Mouse (Mus musculus): ENCODE results near the gene Clec10a. TPM values are rescaled to one million over a fixed set of nuclear protein-coding genes. Genes with fewer than 3 reads are reported as not detected.
"Not testable (repeated sequence)": the region's sequence is repeated elsewhere in the genome, so short reads cannot be mapped to it uniquely, and the experiment has no call there.

The Clec10a gene
- not detected in 2 replicates for polyA plus RNA-seq (2016; fragmentation: Nextera tagmentation; extraction: Ambion mirVana)

DNA sequence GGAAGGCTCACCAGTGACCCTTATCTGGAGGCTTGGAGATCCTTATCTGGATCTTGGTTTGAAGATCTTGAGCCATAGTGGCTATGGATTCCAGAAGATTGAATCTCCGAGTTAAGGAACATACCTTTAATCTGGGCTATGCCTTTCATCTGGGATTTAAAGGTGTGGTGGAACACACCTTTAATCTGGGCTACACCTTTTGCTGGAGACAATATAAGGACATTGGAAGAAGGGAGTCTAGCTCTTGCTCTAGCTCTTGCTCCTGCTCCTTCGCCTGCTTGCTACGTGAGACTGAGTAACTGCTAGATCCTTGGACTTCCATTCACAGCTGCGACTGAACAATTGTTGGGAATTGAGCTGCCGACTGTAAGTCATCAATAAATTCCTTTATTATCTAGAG, at the start of gene Clec10a:
Clec10a (plus strand) TSS at position 301 of the 400 bp plus-strand sequence.
- no CpG with 5 or more reads among the region's 5 CpGs for WGBS
- DNase-seq (ENCODE audit: extremely low spot score, low spot score): not testable (repeated sequence)

DNA sequence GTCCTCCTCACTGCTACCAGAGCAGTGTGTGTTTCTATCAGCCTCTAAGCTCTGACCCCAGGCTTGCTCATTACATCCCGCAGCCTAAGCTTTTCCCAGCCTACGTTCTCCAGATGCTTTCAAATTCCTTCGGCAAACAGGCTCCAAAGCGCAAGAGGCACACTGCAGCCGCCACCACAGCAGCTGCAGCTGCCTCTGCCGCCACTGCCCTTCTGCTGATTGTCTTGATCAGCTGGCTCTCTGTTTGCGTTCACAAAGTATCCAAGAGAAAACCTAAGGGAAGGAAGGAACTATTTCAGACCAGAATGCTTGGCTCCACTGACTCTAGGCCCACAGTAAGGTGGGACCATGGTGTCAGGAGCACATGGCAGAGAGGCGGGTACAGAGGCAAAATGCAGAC, 48.9 kb upstream of the Clec10a start:
- no peaks in the 10 kb centered on the region for H3K36me3 ChIP-seq (replicated peaks)
- no peak for DNase-seq (ENCODE audit: extremely low spot score, low spot score)
- no peak overlapping the region for H3K4me3 ChIP-seq
- no peaks in the 10 kb centered on the region for H3K9me3 ChIP-seq
- no peaks in the 10 kb centered on the region for H3K27me3 ChIP-seq (ENCODE audit: poor library complexity, severe bottlenecking)
- WGBS: 72% methylated on average over 8 of the region's 8 CpGs
- no peak overlapping the region for H3K27ac ChIP-seq
- H3K4me1 ChIP-seq: no peaks in the 10 kb centered on the region

More for the DNA sequence above, at the start of gene Clec10a:
- H3K4me3 ChIP-seq; H3K9me3 ChIP-seq; H3K4me1 ChIP-seq; H3K27me3 ChIP-seq (ENCODE audit: poor library complexity, severe bottlenecking); H3K27ac ChIP-seq; H3K36me3 ChIP-seq (replicated peaks): not testable (repeated sequence)

GRCm38 (mm10) chr11:70110146-70110545, 45.9 kb upstream of the Clec10a start:
- Histone ChIP-seq H3K36me3 (replicated peaks) (no peaks in the 10 kb centered on the region), H3K9me3 (no peaks in the 10 kb centered on the region), H3K4me1 (no peaks in the 10 kb centered on the region), H3K4me3 (no peak overlapping the region), H3K27me3 (ENCODE audit: poor library complexity, severe bottlenecking) (no peaks in the 10 kb centered on the region), H3K27ac (no peak overlapping the region)
- no peak for DNase-seq (ENCODE audit: extremely low spot score, low spot score)
- WGBS: 72% methylated on average over 3 of the region's 3 CpGs

GRCm38 (mm10) chr11:70114562-70114961, 41.4 kb upstream of the Clec10a start:
- Histone ChIP-seq H3K36me3 (replicated peaks) (no peaks in the 10 kb centered on the region), H3K27me3 (ENCODE audit: poor library complexity, severe bottlenecking) (no peaks in the 10 kb centered on the region), H3K4me1 (no peaks in the 10 kb centered on the region), H3K9me3 (0 out of 2 replicates have a peak, but pooled peaks cover 1% of the 10 kb centered on the region), H3K27ac (no peak overlapping the region), H3K4me3 (no peak overlapping the region)
- WGBS: 66% methylated on average over 4 of the region's 4 CpGs
- no peak for DNase-seq (ENCODE audit: extremely low spot score, low spot score)

DNA sequence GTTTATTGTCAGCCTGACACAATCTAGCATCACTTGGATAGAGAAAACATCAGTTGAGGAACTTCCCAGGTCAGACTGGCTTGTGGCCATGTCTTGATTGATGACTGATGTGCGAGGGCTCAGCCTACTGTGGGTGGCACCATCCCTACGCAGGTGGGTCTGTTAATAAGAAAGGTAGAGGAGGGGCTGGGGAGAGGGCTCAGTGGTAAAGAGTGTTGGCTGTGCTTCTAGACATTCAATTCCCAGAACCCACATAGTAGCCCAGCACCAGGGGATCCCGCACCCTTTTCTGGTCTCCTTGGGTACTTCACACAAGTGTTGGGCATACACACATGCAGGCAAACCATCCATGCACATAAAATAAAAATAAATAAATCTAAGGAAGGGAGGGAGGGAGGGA, 40.1 kb upstream of the Clec10a start:
- Histone ChIP-seq H3K9me3 (peaks cover 8% of the 10 kb centered on the region; the same call in 1 of the 2 replicates), H3K27me3 (ENCODE audit: poor library complexity, severe bottlenecking) (no peaks in the 10 kb centered on the region), H3K27ac (no peak overlapping the region), H3K36me3 (replicated peaks) (no peaks in the 10 kb centered on the region), H3K4me1 (no peaks in the 10 kb centered on the region), H3K4me3 (no peak overlapping the region)
- DNase-seq (ENCODE audit: extremely low spot score, low spot score): no peak
- WGBS: 90% methylated on average over 3 of the region's 3 CpGs

- Histone ChIP-seq H3K4me3 (no peak within 1 kb of the TSS), H3K4me1 (no peaks in the 10 kb centered on the region), H3K27ac (no peak within 1 kb of the TSS), H3K36me3 (replicated peaks) (no peaks in the 10 kb centered on the region), H3K27me3 (ENCODE audit: poor library complexity, severe bottlenecking) (no peaks in the 10 kb centered on the region), H3K9me3 (no peaks in the 10 kb centered on the region)
- DNase-seq (ENCODE audit: extremely low spot score, low spot score): no peak
- WGBS: 86% methylated on average over 9 of the region's 9 CpGs
Measured at GRCm38 (mm10) chr11:70129926-70130379, 26.0 kb upstream of the Clec10a start, which contains the start of gene Mgl2. Mgl2 (plus strand) TSS chr11:70130329.

- not testable (repeated sequence) for H3K27ac ChIP-seq; DNase-seq (ENCODE audit: extremely low spot score, low spot score); H3K4me3 ChIP-seq; H3K36me3 ChIP-seq (replicated peaks); H3K9me3 ChIP-seq; H3K4me1 ChIP-seq; H3K27me3 ChIP-seq (ENCODE audit: poor library complexity, severe bottlenecking)
- 72% methylated on average over 3 of the region's 3 CpGs for WGBS
Measured at GRCm38 (mm10) chr11:70135001-70135400, 21.0 kb upstream of the Clec10a start.

- H3K9me3 ChIP-seq; H3K4me3 ChIP-seq; H3K4me1 ChIP-seq; H3K27me3 ChIP-seq (ENCODE audit: poor library complexity, severe bottlenecking); H3K36me3 ChIP-seq (replicated peaks); H3K27ac ChIP-seq; DNase-seq (ENCODE audit: extremely low spot score, low spot score): not testable (repeated sequence)
- 95% methylated on average over 8 of the region's 8 CpGs for WGBS
Measured at GRCm38 (mm10) chr11:70135925-70136324, 20.1 kb upstream of the Clec10a start.

DNA sequence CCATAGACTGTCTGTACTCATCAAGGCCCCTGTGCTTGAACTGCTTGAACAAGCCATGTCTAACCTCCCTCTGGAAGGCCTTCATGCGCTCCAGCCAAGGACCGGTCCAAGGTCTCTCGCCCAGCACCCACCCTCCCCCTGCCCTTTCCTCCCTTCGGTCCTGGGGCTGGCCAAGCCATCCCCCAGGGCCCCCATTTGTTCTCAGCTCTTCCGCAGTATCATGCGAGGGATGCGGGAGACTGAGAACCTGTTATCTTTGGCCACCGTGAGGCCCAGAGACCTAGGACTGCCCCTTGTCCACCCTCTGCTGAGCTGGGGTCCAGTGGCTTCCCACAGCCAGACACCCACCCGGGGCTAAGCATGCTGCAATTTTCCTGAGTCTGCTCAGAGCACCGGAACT, 16.8 kb upstream of the Clec10a start:
- WGBS: 92% methylated on average over 10 of the region's 10 CpGs
- no peaks in the 10 kb centered on the region for H3K36me3 ChIP-seq (replicated peaks)

DNA sequence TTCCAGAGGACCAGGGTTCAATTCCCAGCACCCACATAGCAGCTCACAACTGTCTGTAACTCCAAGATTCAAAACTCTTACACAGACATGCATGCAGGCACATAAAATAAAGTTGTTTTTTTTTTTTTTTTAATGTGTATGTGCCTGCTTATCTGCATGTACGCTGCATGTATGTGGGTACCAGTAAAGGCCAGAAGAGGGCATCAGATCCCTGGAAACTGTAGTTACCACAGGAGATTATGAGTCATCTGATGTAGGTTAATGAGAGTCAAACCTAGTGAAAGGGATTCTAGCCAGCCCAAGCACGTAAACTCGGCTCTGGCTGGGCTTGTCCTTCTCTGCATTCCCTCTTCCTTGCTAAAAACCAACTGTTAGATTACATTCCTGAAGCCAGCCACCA, 4.9 kb upstream of the Clec10a start:
- no peaks in the 10 kb centered on the region for H3K9me3 ChIP-seq
- WGBS: 69% methylated on average over 3 of the region's 3 CpGs
- no peaks in the 10 kb centered on the region for H3K36me3 ChIP-seq (replicated peaks)
- H3K4me3 ChIP-seq: no peak overlapping the region
- H3K4me1 ChIP-seq: no peaks in the 10 kb centered on the region
- H3K27me3 ChIP-seq (ENCODE audit: poor library complexity, severe bottlenecking): no peaks in the 10 kb centered on the region
- DNase-seq (ENCODE audit: extremely low spot score, low spot score): no peak
- H3K27ac ChIP-seq: no peak overlapping the region

More for the DNA sequence above, 16.8 kb upstream of the Clec10a start:
- no peak overlapping the region for H3K27ac ChIP-seq
- no peaks in the 10 kb centered on the region for H3K4me1 ChIP-seq
- no peak overlapping the region for H3K4me3 ChIP-seq
- no peaks in the 10 kb centered on the region for H3K9me3 ChIP-seq
- DNase-seq (ENCODE audit: extremely low spot score, low spot score): no peak
- no peaks in the 10 kb centered on the region for H3K27me3 ChIP-seq (ENCODE audit: poor library complexity, severe bottlenecking)

DNA sequence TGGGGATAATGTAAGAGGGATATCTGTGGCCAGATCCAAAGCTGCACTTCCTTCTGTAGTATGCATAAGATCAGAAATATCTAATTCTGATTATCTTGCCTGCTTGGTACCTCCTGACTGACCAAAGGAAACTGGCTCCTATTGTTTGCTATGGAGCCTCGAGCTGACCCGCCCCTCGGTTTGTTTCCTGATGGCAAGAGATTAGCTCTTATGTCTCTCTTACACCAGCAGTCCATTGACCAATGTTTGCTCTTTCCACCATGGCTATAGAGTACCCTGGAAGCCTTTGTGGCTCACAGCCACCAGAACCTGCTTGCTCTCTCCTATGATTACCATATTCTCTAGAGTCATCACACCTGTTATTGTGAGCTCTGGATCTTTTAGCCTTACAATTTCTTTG, 6.3 kb downstream of the Clec10a start:
- no peak for DNase-seq (ENCODE audit: extremely low spot score, low spot score)
- Histone ChIP-seq H3K27ac (no peak overlapping the region), H3K36me3 (replicated peaks) (no peaks in the 10 kb centered on the region), H3K4me3 (no peak overlapping the region), H3K4me1 (no peaks in the 10 kb centered on the region), H3K9me3 (no peaks in the 10 kb centered on the region), H3K27me3 (ENCODE audit: poor library complexity, severe bottlenecking) (no peaks in the 10 kb centered on the region)
- WGBS: 72% methylated on average over 3 of the region's 3 CpGs

DNA sequence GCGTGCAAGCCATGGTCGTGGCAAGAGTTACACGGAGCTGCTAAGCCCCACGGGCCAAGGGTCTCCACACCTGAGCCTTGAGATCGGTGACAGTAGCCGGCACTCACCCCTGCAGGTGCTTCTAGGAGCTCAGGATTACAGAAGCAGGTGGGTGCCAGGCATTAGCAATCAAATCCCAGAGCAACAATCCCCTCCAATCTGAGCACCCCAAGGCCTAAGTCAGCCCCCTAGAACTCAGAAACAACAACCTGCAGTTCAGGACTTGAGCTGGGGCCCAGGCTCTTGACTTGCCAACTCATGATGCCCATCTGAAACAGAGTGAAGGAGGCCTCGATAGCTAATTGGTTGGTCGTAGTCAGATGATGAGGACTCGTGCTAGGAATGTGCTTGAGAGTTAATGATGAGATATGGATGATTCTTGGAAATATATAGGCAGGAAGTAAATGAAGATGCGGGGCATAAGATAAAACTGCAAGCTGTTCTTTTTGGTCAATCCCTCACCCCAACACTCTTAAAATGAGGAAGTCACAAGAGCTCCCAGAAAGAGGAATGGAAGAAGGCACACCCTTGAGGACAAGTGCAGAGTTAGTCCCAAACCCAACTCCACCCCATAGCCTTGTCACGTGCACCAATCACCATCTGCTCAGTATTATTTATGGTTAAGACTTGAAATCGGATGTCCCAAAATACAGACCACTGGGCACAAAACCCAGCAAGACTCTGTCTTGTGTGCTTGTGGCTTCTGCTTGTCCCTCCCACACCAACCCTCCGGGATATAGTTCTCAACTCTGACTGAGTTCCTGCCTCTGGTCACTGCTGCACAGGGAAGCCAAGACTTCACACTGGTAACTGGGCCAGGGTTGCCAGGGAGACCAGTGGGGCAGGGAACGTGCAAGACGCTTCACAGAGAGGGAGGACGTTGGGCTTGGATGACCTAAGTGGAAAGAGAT, 10.2 kb downstream of the Clec10a start:
- DNase-seq (ENCODE audit: extremely low spot score, low spot score): no peak
- no peaks in the 10 kb centered on the region for H3K9me3 ChIP-seq
- H3K36me3 ChIP-seq (replicated peaks): no peaks in the 10 kb centered on the region
- 73% methylated on average over 16 of the region's 16 CpGs for WGBS
- no peaks in the 10 kb centered on the region for H3K27me3 ChIP-seq (ENCODE audit: poor library complexity, severe bottlenecking)
- H3K27ac ChIP-seq: no peak overlapping the region
- H3K4me3 ChIP-seq: no peak overlapping the region
- peaks cover 5% of the 10 kb centered on the region for H3K4me1 ChIP-seq

- Histone ChIP-seq H3K9me3 (no peaks in the 10 kb centered on the region), H3K4me3 (no peak overlapping the region), H3K27ac (no peak overlapping the region), H3K4me1 (peaks cover 5% of the 10 kb centered on the region), H3K36me3 (replicated peaks) (no peaks in the 10 kb centered on the region), H3K27me3 (ENCODE audit: poor library complexity, severe bottlenecking) (no peaks in the 10 kb centered on the region)
- WGBS: 72% methylated on average over 7 of the region's 7 CpGs
- DNase-seq (ENCODE audit: extremely low spot score, low spot score): no peak
Measured at GRCm38 (mm10) chr11:70168136-70168535, 12.1 kb downstream of the Clec10a start.

All from forebrain, embryonic 10.5 days (tissue).